Mouse (Mus musculus) spleen, adult 2 months (tissue): ENCODE data around the gene Cops7a.

ENCODE experiments used
- CTCF ChIP-seq: fragments of 200-500 bp; IDR thresholded peaks from 2 replicates; pipeline ENCODE4 v1.5.1; 2011; ENCODE audit warnings: mild to moderate bottlenecking, inconsistent platforms; ENCODE audit not compliant: insufficient read depth, insufficient read length, insufficient replicate concordance; ENCODE audit errors: extremely low read depth
- POLR2A ChIP-seq: fragments of 200-500 bp; IDR thresholded peaks from 2 replicates; pipeline ENCODE4 v1.6.1; 2011; ENCODE audit warnings: low read depth, low read length, inconsistent platforms

- TF ChIP-seq CTCF (no peak), POLR2A (no peak)
These were observed 43.8 kb downstream of the Cops7a start for GRCm38 (mm10) chr6:124921539-124921938.
